Mouse (Mus musculus) cortical plate, adult 2 months (tissue): ENCODE measurements around the gene Zbtb20. TPM values are rescaled to one million over a fixed set of nuclear protein-coding genes. Genes with fewer than 3 reads are reported as not detected.

Experiments used
- H3K27ac ChIP-seq: fragments of 200-500 bp; 2 replicates; pipeline ENCODE4 v1.5.1; 2012; ENCODE audit warnings: low read length, control low read depth, inconsistent platforms; ENCODE audit not compliant: insufficient read depth
- H3K4me1 ChIP-seq: fragments of 200-500 bp; 2 replicates; pipeline ENCODE4 v1.6.1; 2011; ENCODE audit warnings: low read length; ENCODE audit not compliant: control insufficient read depth, insufficient read depth
- H3K4me3 ChIP-seq: fragments of 200-500 bp; 2 replicates; pipeline ENCODE4 v1.5.1; 2011; ENCODE audit warnings: mild to moderate bottlenecking, low read length, control low read depth; ENCODE audit not compliant: insufficient read depth
- CTCF ChIP-seq: fragments of 200-500 bp; IDR thresholded peaks from 2 replicates; pipeline ENCODE4 v1.5.1; 2011; ENCODE audit warnings: mild to moderate bottlenecking, control low read depth, low read length; ENCODE audit not compliant: insufficient read depth; ENCODE audit errors: extremely low read depth
- POLR2A ChIP-seq: fragments of 200-500 bp; IDR thresholded peaks from 2 replicates; pipeline ENCODE4 v1.6.1; 2011; ENCODE audit warnings: mild to moderate bottlenecking, low read length, control low read depth; ENCODE audit not compliant: insufficient read depth; ENCODE audit errors: extremely low read depth
- polyA plus RNA-seq: library from polyadenylated mRNA; depleted of rRNA; stranded (reverse); fragments of >200 nt; gene quantifications from 2 replicates; pipeline ENCODE4 v1.2.3, GENCODE M21; 2012

Gene Zbtb20
- polyA plus RNA-seq, 1 experiment: 13.1 TPM

- H3K4me1 ChIP-seq: 0 out of 2 replicates have a peak, but pooled peaks cover 1% of the 10 kb centered on the region
- TF ChIP-seq POLR2A (no peak), CTCF (no peak)
- H3K27ac ChIP-seq: no peak overlapping the region
- H3K4me3 ChIP-seq: no peak overlapping the region
Measured at GRCm38 (mm10) chr16:43230253-43230652, 354.6 kb downstream of the Zbtb20 start.

- TF ChIP-seq CTCF (no peak), POLR2A (no peak)
- Histone ChIP-seq H3K27ac (no peak overlapping the region), H3K4me3 (no peak overlapping the region), H3K4me1 (peaks cover 1% of the 10 kb centered on the region; the same call in 1 of the 2 replicates)
Measured at GRCm38 (mm10) chr16:43234249-43234648, 358.6 kb downstream of the Zbtb20 start.

- Histone ChIP-seq H3K4me1 (peaks cover 1% of the 10 kb centered on the region; the same call in 1 of the 2 replicates), H3K4me3 (peak overlapping the region; percentile 33; the same call in 1 of the 2 replicates), H3K27ac (peak overlapping the region; percentile 3)
- TF ChIP-seq POLR2A: no peak
- TF ChIP-seq CTCF: no peak
Measured at GRCm38 (mm10) chr16:43235317-43235716, 359.6 kb downstream of the Zbtb20 start.

- Histone ChIP-seq H3K4me1 (peaks cover 1% of the 10 kb centered on the region; the same call in 1 of the 2 replicates), H3K4me3 (peak overlapping the region; percentile 33), H3K27ac (peak overlapping the region; percentile 3; the same call in 1 of the 2 replicates)
- TF ChIP-seq CTCF: no peak
- no peak for TF ChIP-seq POLR2A
Measured at GRCm38 (mm10) chr16:43235721-43236159, 360.1 kb downstream of the Zbtb20 start.

GRCm38 (mm10) chr16:43237551-43237950, 361.9 kb downstream of the Zbtb20 start:
- Histone ChIP-seq H3K27ac (no peak overlapping the region), H3K4me1 (peaks cover 1% of the 10 kb centered on the region; the same call in 1 of the 2 replicates), H3K4me3 (no peak overlapping the region)
- TF ChIP-seq CTCF: no peak
- TF ChIP-seq POLR2A: no peak

- H3K4me3 ChIP-seq: no peak overlapping the region
Measured at GRCm38 (mm10) chr16:43247026-43247425, 371.3 kb downstream of the Zbtb20 start.

GRCm38 (mm10) chr16:43253077-43253476, 377.4 kb downstream of the Zbtb20 start:
- TF ChIP-seq POLR2A (no peak), CTCF (no peak)
- no peak overlapping the region for H3K4me3 ChIP-seq
- H3K4me1 ChIP-seq: no peaks in the 10 kb centered on the region
- H3K27ac ChIP-seq: no peak overlapping the region

More at GRCm38 (mm10) chr16:43247026-43247425, 371.3 kb downstream of the Zbtb20 start:
- H3K4me1 ChIP-seq: no peaks in the 10 kb centered on the region
- TF ChIP-seq POLR2A: no peak
- no peak for TF ChIP-seq CTCF
- H3K27ac ChIP-seq: no peak overlapping the region

- H3K4me3 ChIP-seq: no peak overlapping the region
- no peaks in the 10 kb centered on the region for H3K4me1 ChIP-seq
- TF ChIP-seq POLR2A (no peak), CTCF (no peak)
- no peak overlapping the region for H3K27ac ChIP-seq
Measured at GRCm38 (mm10) chr16:43253746-43254145, 378.1 kb downstream of the Zbtb20 start.

GRCm38 (mm10) chr16:43256191-43256899, 380.7 kb downstream of the Zbtb20 start:
- Histone ChIP-seq H3K4me1 (no peaks in the 10 kb centered on the region), H3K27ac (no peak overlapping the region), H3K4me3 (no peak overlapping the region)
- TF ChIP-seq POLR2A (no peak), CTCF (no peak)

GRCm38 (mm10) chr16:43256900-43257281, 381.2 kb downstream of the Zbtb20 start:
- Histone ChIP-seq H3K4me1 (no peaks in the 10 kb centered on the region), H3K27ac (no peak overlapping the region), H3K4me3 (no peak overlapping the region)
- no peak for TF ChIP-seq CTCF
- TF ChIP-seq POLR2A: no peak

GRCm38 (mm10) chr16:43259466-43259865, 383.8 kb downstream of the Zbtb20 start:
- Histone ChIP-seq H3K4me3 (no peak overlapping the region), H3K4me1 (no peaks in the 10 kb centered on the region), H3K27ac (no peak overlapping the region)
- TF ChIP-seq CTCF (no peak), POLR2A (no peak)
